Mouse (Mus musculus): ENCODE measurements at regions not wholly inside any gene's neighbourhood (a gene's known extent, or its start where the extent isn't known, plus 50 kb on each side); places are given as distances from the start of the nearest gene placed in this dataset.
"Not testable (repeated sequence)": the region's sequence is repeated elsewhere in the genome, so short reads cannot be mapped to it uniquely, and the experiment has no call there.

GRCm38 (mm10) chr16:9043271-9043670 is 213.4 kb downstream of the 1810013L24Rik start:
- H3K4me3 ChIP-seq, result no peak overlapping the region
- H3K4me1 ChIP-seq (ENCODE audit: control insufficient read depth, insufficient read depth, low read length), result no peaks in the 10 kb centered on the region
- no peak for DNase-seq
- no peaks in the 10 kb centered on the region for H3K27me3 ChIP-seq (ENCODE audit: control insufficient read depth, insufficient read depth, low read length)
- H3K27ac ChIP-seq, result no peak overlapping the region
- H3K79me2 ChIP-seq (replicated peaks; ENCODE audit: control insufficient read depth, insufficient read depth, low read length), result no peaks in the 10 kb centered on the region
- H3K36me3 ChIP-seq (ENCODE audit: control insufficient read depth, insufficient read depth, low read length), result no peaks in the 10 kb centered on the region
- H3K9ac ChIP-seq (ENCODE audit: low read depth, low read length), result no peak overlapping the region
- TF ChIP-seq POLR2A (IDR thresholded peaks at IDR 0.05; ENCODE audit: insufficient read depth, low read depth, low read length), result no peak
- TF ChIP-seq CTCF (IDR thresholded peaks at IDR 0.05), result no peak
- TF ChIP-seq EP300 (IDR thresholded peaks at IDR 0.05; ENCODE audit: insufficient read depth, low read depth, low read length), result no peak
- WGBS, result 69% methylated on average over 6 of the region's 6 CpGs
- intact Hi-C loops (cut with DNase I), result no loop called here

- no peak overlapping the region for H3K4me3 ChIP-seq
- no peaks in the 10 kb centered on the region for H3K79me2 ChIP-seq (replicated peaks; ENCODE audit: control insufficient read depth, insufficient read depth, low read length)
- H3K4me1 ChIP-seq (ENCODE audit: control insufficient read depth, insufficient read depth, low read length), result no peaks in the 10 kb centered on the region
- H3K27me3 ChIP-seq (ENCODE audit: control insufficient read depth, insufficient read depth, low read length), result no peaks in the 10 kb centered on the region
- 64% methylated on average over 2 of the region's 2 CpGs for WGBS
- TF ChIP-seq POLR2A (IDR thresholded peaks at IDR 0.05; ENCODE audit: insufficient read depth, low read depth, low read length) (no peak), CTCF (IDR thresholded peaks at IDR 0.05) (no peak), EP300 (IDR thresholded peaks at IDR 0.05; ENCODE audit: insufficient read depth, low read depth, low read length) (no peak)
- intact Hi-C loops (cut with DNase I), result no loop called here
- no peak overlapping the region for H3K9ac ChIP-seq (ENCODE audit: low read depth, low read length)
- DNase-seq, result no peak
- no peaks in the 10 kb centered on the region for H3K36me3 ChIP-seq (ENCODE audit: control insufficient read depth, insufficient read depth, low read length)
- no peak overlapping the region for H3K27ac ChIP-seq
Observed at GRCm38 (mm10) chr16:9046864-9047263, 217.0 kb downstream of the 1810013L24Rik start.

- intact Hi-C loops (cut with DNase I), result no loop called here
- H3K9ac ChIP-seq (ENCODE audit: low read depth, low read length), result no peak overlapping the region
- no peaks in the 10 kb centered on the region for H3K36me3 ChIP-seq (ENCODE audit: control insufficient read depth, insufficient read depth, low read length)
- no peaks in the 10 kb centered on the region for H3K79me2 ChIP-seq (replicated peaks; ENCODE audit: control insufficient read depth, insufficient read depth, low read length)
- TF ChIP-seq POLR2A (IDR thresholded peaks at IDR 0.05; ENCODE audit: insufficient read depth, low read depth, low read length) (no peak), CTCF (IDR thresholded peaks at IDR 0.05) (no peak), EP300 (IDR thresholded peaks at IDR 0.05; ENCODE audit: insufficient read depth, low read depth, low read length) (no peak)
- H3K4me3 ChIP-seq, result no peak overlapping the region
- H3K27me3 ChIP-seq (ENCODE audit: control insufficient read depth, insufficient read depth, low read length), result no peaks in the 10 kb centered on the region
- 44% methylated on average over 4 of the region's 4 CpGs for WGBS
- no peak for DNase-seq
- no peaks in the 10 kb centered on the region for H3K4me1 ChIP-seq (ENCODE audit: control insufficient read depth, insufficient read depth, low read length)
- H3K27ac ChIP-seq, result no peak overlapping the region
Observed at GRCm38 (mm10) chr16:9054415-9054814, 224.5 kb downstream of the 1810013L24Rik start.

- intact Hi-C loops (cut with DNase I), result no loop called here
- H3K27ac ChIP-seq, result no peak overlapping the region
- TF ChIP-seq CTCF (IDR thresholded peaks at IDR 0.05) (no peak), POLR2A (IDR thresholded peaks at IDR 0.05; ENCODE audit: insufficient read depth, low read depth, low read length) (no peak), EP300 (IDR thresholded peaks at IDR 0.05; ENCODE audit: insufficient read depth, low read depth, low read length) (no peak)
- no peaks in the 10 kb centered on the region for H3K79me2 ChIP-seq (replicated peaks; ENCODE audit: control insufficient read depth, insufficient read depth, low read length)
- WGBS, result 78% methylated on average over 3 of the region's 3 CpGs
- no peak overlapping the region for H3K9ac ChIP-seq (ENCODE audit: low read depth, low read length)
- DNase-seq, result no peak
- H3K4me1 ChIP-seq (ENCODE audit: control insufficient read depth, insufficient read depth, low read length), result no peaks in the 10 kb centered on the region
- no peak overlapping the region for H3K4me3 ChIP-seq
- no peaks in the 10 kb centered on the region for H3K36me3 ChIP-seq (ENCODE audit: control insufficient read depth, insufficient read depth, low read length)
- no peaks in the 10 kb centered on the region for H3K27me3 ChIP-seq (ENCODE audit: control insufficient read depth, insufficient read depth, low read length)
Observed at GRCm38 (mm10) chr16:9056430-9056829, 226.5 kb downstream of the 1810013L24Rik start.

- H3K79me2 ChIP-seq (replicated peaks; ENCODE audit: control insufficient read depth, insufficient read depth, low read length), result no peaks in the 10 kb centered on the region
- H3K9ac ChIP-seq (ENCODE audit: low read depth, low read length), result no peak overlapping the region
- H3K4me3 ChIP-seq, result no peak overlapping the region
- intact Hi-C loops (cut with DNase I), result no loop called here
- no peak overlapping the region for H3K27ac ChIP-seq
- H3K27me3 ChIP-seq (ENCODE audit: control insufficient read depth, insufficient read depth, low read length), result no peaks in the 10 kb centered on the region
- DNase-seq, result no peak
- H3K36me3 ChIP-seq (ENCODE audit: control insufficient read depth, insufficient read depth, low read length), result no peaks in the 10 kb centered on the region
- H3K4me1 ChIP-seq (ENCODE audit: control insufficient read depth, insufficient read depth, low read length), result no peaks in the 10 kb centered on the region
- WGBS, result 86% methylated on average over 4 of the region's 4 CpGs
- TF ChIP-seq EP300 (IDR thresholded peaks at IDR 0.05; ENCODE audit: insufficient read depth, low read depth, low read length) (no peak), CTCF (IDR thresholded peaks at IDR 0.05) (no peak), POLR2A (IDR thresholded peaks at IDR 0.05; ENCODE audit: insufficient read depth, low read depth, low read length) (no peak)
Observed at GRCm38 (mm10) chr16:9071526-9071925, 241.6 kb downstream of the 1810013L24Rik start.

- H3K27ac ChIP-seq; H3K36me3 ChIP-seq (ENCODE audit: control insufficient read depth, insufficient read depth, low read length); H3K79me2 ChIP-seq (replicated peaks; ENCODE audit: control insufficient read depth, insufficient read depth, low read length); DNase-seq; H3K4me1 ChIP-seq (ENCODE audit: control insufficient read depth, insufficient read depth, low read length); H3K4me3 ChIP-seq; intact Hi-C loops (cut with DNase I); H3K9ac ChIP-seq (ENCODE audit: low read depth, low read length); H3K27me3 ChIP-seq (ENCODE audit: control insufficient read depth, insufficient read depth, low read length): not testable (repeated sequence)
- WGBS, result 68% methylated on average over 5 of the region's 5 CpGs
Observed at GRCm38 (mm10) chr16:9071956-9072355, 242.1 kb downstream of the 1810013L24Rik start.
